Comparison of ENCODE assay signal across 15 mouse cellular contexts in genomic region chr3:153409286-153409685, GRCm38 (mm10).
"Had no signal": no experiment of that assay in that cellular context is flagged by ENCODE, and none has a peak within 500 bp of the region (broad histone marks: within the 10 kb centered on the region; RNA-seq: fewer than 3 reads in every experiment).

No protein-coding gene starts in this region.

- H3K4me1 ChIP-seq: limb, embryonic 12.5 days; liver, embryonic 13.5 days; lung, embryonic 15.5 days; megakaryocyte, embryonic 14.5 days had no signal

- H3K27me3 ChIP-seq: limb, embryonic 12.5 days; liver, embryonic 13.5 days; lung, embryonic 15.5 days; megakaryocyte, embryonic 14.5 days had no signal

- H3K36me3 ChIP-seq: limb, embryonic 12.5 days; liver, embryonic 13.5 days; lung, embryonic 15.5 days had no signal

- ATAC-seq: intestine, postnatal 0 days; liver, postnatal 0 days had no signal

- H3K27ac ChIP-seq: limb, embryonic 12.5 days; liver, embryonic 13.5 days; lung, embryonic 15.5 days; macrophage had no signal

- H3K4me2 ChIP-seq: limb, embryonic 12.5 days; liver, embryonic 13.5 days; lung, embryonic 15.5 days had no signal

- H3K4me3 ChIP-seq: limb, embryonic 12.5 days; liver, embryonic 13.5 days; lung, embryonic 15.5 days; megakaryocyte, embryonic 14.5 days had no signal

- DNase-seq: kidney, adult 8-10 months; kidney, postnatal 36 days; layer of hippocampus, adult 9-11 months; layer of hippocampus, postnatal 36 days; liver; liver, embryonic 13.5 days; liver, postnatal 0 days; lung, postnatal 14 days; thymus, adult 18-20 months; thymus, postnatal 14 days had no signal

- H3K9ac ChIP-seq: limb, embryonic 12.5 days; liver, embryonic 13.5 days; liver, postnatal 0 days; lung, embryonic 15.5 days had no signal

- H3K9me3 ChIP-seq: limb, embryonic 12.5 days; liver, embryonic 13.5 days; lung, embryonic 15.5 days; megakaryocyte, embryonic 14.5 days had no signal
